Mouse (Mus musculus) heart, embryonic 16.5 days (tissue): Measurements from ENCODE around the gene Wdr45. TPM values are rescaled to one million over a fixed set of nuclear protein-coding genes. Genes with fewer than 3 reads are reported as not detected.

Source experiments
- ATAC-seq: fragments of 200-750 bp; cut with Nextera tagmentation; replicated peaks from 2 replicates; pipeline ENCODE4 v1.8.0; 2017; ENCODE audit warnings: moderate number of reproducible peaks; ENCODE audit not compliant: insufficient read depth, low FRiP score; ENCODE audit errors: extremely low read depth
- H3K27ac ChIP-seq: fragments of 300-500 bp; sonication (generic); 2 replicates; pipeline ENCODE4 v1.5.1; 2014; ENCODE audit warnings: mild to moderate bottlenecking, low read length, control low read depth, moderate library complexity
- H3K27me3 ChIP-seq: fragments of 300-500 bp; sonication (generic); 2 replicates; pipeline ENCODE4 v1.6.1; 2014; ENCODE audit warnings: low read length, mixed read lengths; ENCODE audit not compliant: control insufficient read depth, insufficient read depth
- H3K36me3 ChIP-seq: fragments of 300-500 bp; sonication (generic); 2 replicates; pipeline ENCODE4 v1.6.1; 2014; ENCODE audit not compliant: control insufficient read depth, insufficient read depth
- H3K4me1 ChIP-seq: fragments of 300-500 bp; sonication (generic); 2 replicates; pipeline ENCODE4 v1.6.1; 2014; ENCODE audit warnings: low read length, mixed read lengths; ENCODE audit not compliant: control insufficient read depth, insufficient read depth
- H3K4me2 ChIP-seq: fragments of 300-500 bp; sonication (generic); 2 replicates; pipeline ENCODE4 v1.6.1; 2014; ENCODE audit warnings: low read depth, mild to moderate bottlenecking, control low read depth, low read length
- H3K4me3 ChIP-seq: fragments of 300-500 bp; sonication (generic); 2 replicates; pipeline ENCODE4 v1.5.1; 2014; ENCODE audit warnings: mild to moderate bottlenecking, control low read depth, low read length
- H3K9ac ChIP-seq: fragments of 300-500 bp; sonication (generic); 2 replicates; pipeline ENCODE4 v1.6.1; 2014; ENCODE audit warnings: low read length, control low read depth
- H3K9me3 ChIP-seq: fragments of 300-500 bp; sonication (generic); replicated peaks from 2 replicates; pipeline ENCODE4 v1.6.1; 2016; ENCODE audit warnings: low read length; ENCODE audit not compliant: control insufficient read depth
- WGBS: fragments of 180-500 bp; shearing (Covaris S2); extraction: QIAGEN DNeasy Blood & Tissue Kit; methylation state at CpG from one replicate; pipeline ENCODE4 v1.1.7; 2014; 5-methylcytosine and 5-hydroxymethylcytosine counted together
- polyA plus RNA-seq: library from polyadenylated mRNA; unstranded; fragments of >200 nt; fragmentation: Nextera tagmentation; extraction: Ambion mirVana; gene quantifications from 2 replicates; pipeline ENCODE4 v1.2.1, GENCODE M21; 2015

The Wdr45 gene
- polyA plus RNA-seq, 1 experiment from 2014 or later, result 31.5 TPM

DNA sequence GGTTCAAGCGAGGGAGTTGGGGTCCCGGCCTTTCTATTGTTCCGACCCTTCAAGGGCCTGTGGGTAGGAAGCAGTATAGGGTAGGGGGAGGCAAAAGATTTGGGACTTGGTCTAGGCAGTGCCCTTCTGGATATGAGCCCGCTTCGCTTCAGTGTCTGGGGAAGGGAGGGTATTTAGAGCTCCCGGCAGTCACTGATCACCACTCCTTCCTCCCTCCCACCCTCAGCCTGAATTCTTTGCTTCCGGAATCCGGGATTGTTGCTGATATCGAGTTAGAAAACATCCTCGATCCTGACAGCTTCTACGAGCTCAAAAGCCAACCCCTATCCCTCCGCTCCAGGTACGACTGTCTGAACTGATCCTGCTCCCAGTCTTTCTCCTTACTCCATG is 51.1 kb downstream of the Wdr45 start:
- Histone ChIP-seq H3K9me3 (no peaks in the 10 kb centered on the region), H3K4me3 (peak overlapping the region; percentile 66), H3K4me1 (peaks cover 11% of the 10 kb centered on the region), H3K36me3 (peaks cover 5% of the 10 kb centered on the region; the same call in 1 of the 2 replicates), H3K27ac (peak overlapping the region; percentile 4), H3K27me3 (no peaks in the 10 kb centered on the region), H3K4me2 (peak overlapping the region; percentile 58), H3K9ac (peak overlapping the region; percentile 41; the same call in 1 of the 2 replicates)
- ATAC-seq, result no peak
- WGBS, result 25% methylated on average over 13 of the region's 13 CpGs

DNA sequence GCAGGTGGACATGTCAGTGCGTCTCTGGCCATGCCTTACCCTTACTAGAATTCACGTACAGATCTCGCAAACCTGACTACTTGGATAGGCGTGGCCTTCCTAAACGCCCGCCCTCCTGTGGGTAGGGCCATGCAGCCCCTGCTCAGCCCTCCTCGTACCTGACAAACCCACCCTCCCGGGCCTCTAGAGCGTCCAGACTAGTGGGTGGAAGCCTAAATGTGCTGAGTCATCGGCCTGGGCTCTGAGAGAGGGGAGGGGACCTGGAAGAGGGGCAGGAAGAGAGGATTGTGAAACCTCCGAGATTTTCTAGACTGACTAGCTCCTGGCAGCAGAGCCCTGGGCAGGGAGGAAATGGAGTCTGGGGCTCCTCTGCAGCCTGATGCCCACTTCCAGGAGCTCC is 51.6 kb downstream of the Wdr45 start:
- H3K4me1 ChIP-seq, result peaks cover 11% of the 10 kb centered on the region
- 15% methylated on average over 11 of the region's 11 CpGs for WGBS
- H3K9ac ChIP-seq, result no peak overlapping the region
- H3K27me3 ChIP-seq, result no peaks in the 10 kb centered on the region
- H3K4me2 ChIP-seq, result peak overlapping the region; percentile 58
- H3K9me3 ChIP-seq, result no peaks in the 10 kb centered on the region
- H3K27ac ChIP-seq, result peak overlapping the region; percentile 4
- ATAC-seq, result no peak
- H3K36me3 ChIP-seq, result peaks cover 5% of the 10 kb centered on the region; the same call in 1 of the 2 replicates
- H3K4me3 ChIP-seq, result peak overlapping the region; percentile 66

GRCm38 (mm10) chrX:7769302-7770017 is 55.3 kb downstream of the Wdr45 start:
- Histone ChIP-seq H3K36me3 (peaks cover 17% of the 10 kb centered on the region; the same call in 1 of the 2 replicates), H3K9ac (no peak overlapping the region), H3K27ac (no peak overlapping the region), H3K4me3 (no peak overlapping the region), H3K4me2 (no peak overlapping the region), H3K27me3 (no peaks in the 10 kb centered on the region), H3K9me3 (no peaks in the 10 kb centered on the region), H3K4me1 (peaks cover 7% of the 10 kb centered on the region)
- ATAC-seq, result no peak
- WGBS, result 78% methylated on average over 7 of the region's 7 CpGs

DNA sequence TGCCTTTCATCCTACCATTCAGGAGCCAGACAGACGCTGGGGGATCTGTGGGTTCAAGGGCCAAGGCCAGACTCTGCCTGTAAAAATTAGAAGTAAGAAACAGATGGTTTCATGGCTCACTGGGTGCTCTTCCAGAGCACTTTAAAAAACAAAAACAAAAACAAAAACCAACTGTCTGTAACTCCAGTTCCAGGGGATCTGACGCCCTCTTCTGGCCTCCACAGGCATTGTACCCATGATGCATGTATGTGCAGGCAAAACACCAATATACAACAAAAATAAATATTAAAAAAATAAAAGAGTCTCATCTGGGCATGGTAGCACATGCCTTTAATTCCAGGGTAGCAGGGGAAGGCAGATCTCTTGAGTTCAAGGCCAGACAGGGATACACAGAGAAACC is 58.6 kb downstream of the Wdr45 start:
- Histone ChIP-seq H3K27me3 (no peaks in the 10 kb centered on the region), H3K9ac (no peak overlapping the region), H3K4me1 (no peaks in the 10 kb centered on the region), H3K4me3 (no peak overlapping the region), H3K4me2 (no peak overlapping the region), H3K9me3 (no peaks in the 10 kb centered on the region), H3K27ac (no peak overlapping the region), H3K36me3 (peaks cover 13% of the 10 kb centered on the region; the same call in 1 of the 2 replicates)
- no peak for ATAC-seq
- 48% methylated on average over 2 of the region's 2 CpGs for WGBS

DNA sequence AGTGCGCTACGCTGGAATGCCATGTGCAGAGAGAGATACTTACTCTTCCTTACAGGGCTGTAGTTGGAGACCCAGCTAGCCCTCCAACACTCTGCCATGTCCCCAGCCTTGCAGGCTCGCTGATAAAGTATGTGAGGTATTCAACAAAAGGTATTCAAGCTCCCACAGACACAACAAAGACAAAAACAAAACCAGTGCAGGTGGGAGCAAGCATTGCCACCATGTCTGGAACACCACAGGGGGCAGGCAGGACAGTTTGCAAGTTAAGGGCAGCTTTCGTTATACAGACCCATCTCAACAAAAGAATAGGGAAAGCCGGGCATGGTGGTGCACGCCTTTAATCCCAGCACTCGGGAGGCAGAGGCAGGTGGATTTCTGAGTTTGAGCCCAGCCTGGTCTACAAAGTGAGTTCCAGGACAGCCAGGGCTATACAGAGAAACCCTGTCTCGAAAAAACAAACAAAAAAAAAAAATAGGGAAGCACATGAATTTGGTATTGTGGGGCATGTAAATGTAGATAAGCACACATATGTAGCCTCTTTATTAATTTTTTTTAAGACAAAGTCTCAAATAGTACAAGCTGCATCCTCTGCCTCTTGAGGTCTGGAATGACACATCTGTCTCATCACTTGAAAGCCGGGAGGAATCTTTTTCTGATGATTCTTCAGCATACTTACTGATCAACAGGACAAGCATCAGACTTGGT is 61.5 kb downstream of the Wdr45 start:
- Histone ChIP-seq H3K27me3 (no peaks in the 10 kb centered on the region), H3K27ac (no peak overlapping the region), H3K4me2 (no peak overlapping the region), H3K36me3 (peaks cover 11% of the 10 kb centered on the region; the same call in 1 of the 2 replicates), H3K4me1 (no peaks in the 10 kb centered on the region), H3K9me3 (no peaks in the 10 kb centered on the region), H3K4me3 (no peak overlapping the region), H3K9ac (no peak overlapping the region)
- no peak for ATAC-seq
- 71% methylated on average over 9 of the region's 9 CpGs for WGBS

DNA sequence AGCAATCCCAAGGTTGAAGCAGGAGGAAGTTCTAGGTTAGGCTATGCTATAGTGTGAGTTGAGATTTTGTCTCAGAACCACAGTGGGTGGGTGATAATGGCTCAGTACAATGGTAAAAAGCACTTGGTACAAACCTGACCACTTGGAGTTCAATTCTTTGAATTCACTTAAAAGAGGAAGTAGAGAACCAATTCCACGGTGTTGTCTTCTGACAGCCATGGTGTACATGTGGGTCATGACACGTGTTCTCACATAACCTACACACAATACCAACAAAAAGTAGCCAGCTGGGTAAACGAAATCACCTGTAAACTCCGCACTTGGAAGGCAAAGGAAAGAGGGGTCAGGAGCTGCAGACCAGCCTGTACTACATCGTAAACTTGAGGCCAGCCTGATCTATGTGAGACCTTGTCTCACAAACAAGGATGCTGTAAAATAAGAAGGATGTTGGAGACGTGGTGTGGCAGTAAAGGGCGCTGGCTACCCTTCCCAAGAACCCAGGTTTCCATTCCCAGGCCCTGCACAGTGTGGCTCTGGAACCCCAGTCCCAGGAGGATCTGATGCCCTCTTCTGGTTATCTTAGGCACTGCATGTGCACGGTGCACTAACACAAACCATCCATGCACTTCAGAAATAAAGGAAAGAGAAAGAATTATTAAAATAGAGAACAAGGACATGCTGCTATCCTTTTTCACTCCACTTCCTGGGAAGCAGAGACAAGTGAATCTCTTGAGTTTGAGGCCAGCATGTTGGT is 62.4 kb downstream of the Wdr45 start:
- H3K4me1 ChIP-seq, result no peaks in the 10 kb centered on the region
- H3K36me3 ChIP-seq, result peaks cover 9% of the 10 kb centered on the region; the same call in 1 of the 2 replicates
- H3K9me3 ChIP-seq, result no peaks in the 10 kb centered on the region
- no peak overlapping the region for H3K4me3 ChIP-seq
- no peak overlapping the region for H3K27ac ChIP-seq
- no peak overlapping the region for H3K9ac ChIP-seq
- ATAC-seq, result no peak
- no peaks in the 10 kb centered on the region for H3K27me3 ChIP-seq
- WGBS, result 46% methylated on average over 8 of the region's 8 CpGs
- no peak overlapping the region for H3K4me2 ChIP-seq

Other genes starting within 250 kb of the Wdr45 start
- gene Foxp3, start 140.7 kb upstream of the Wdr45 start, polyA plus RNA-seq, result 0.06 and 0.12 TPM in 2 replicates
- 1.2 and 1.8 TPM in 2 replicates for gene Ppp1r3f, start 140.1 kb upstream of the Wdr45 start, polyA plus RNA-seq
- gene Ccdc22, start 108.8 kb upstream of the Wdr45 start, polyA plus RNA-seq, result 20.8 and 23.0 TPM in 2 replicates
- gene Cacna1f, start 107.2 kb upstream of the Wdr45 start, polyA plus RNA-seq, result not detected in 2 replicates
- 0.95 and 1.4 TPM in 2 replicates for gene Syp, start 75.9 kb upstream of the Wdr45 start, polyA plus RNA-seq
- gene Prickle3, start 57.1 kb upstream of the Wdr45 start, polyA plus RNA-seq, result 10.0 and 10.5 TPM in 2 replicates
- gene Plp2, start 42.9 kb upstream of the Wdr45 start, polyA plus RNA-seq, result 142 and 150 TPM in 2 replicates
- 0.60 and 1.1 TPM in 2 replicates for gene Magix, start 33.1 kb upstream of the Wdr45 start, polyA plus RNA-seq
- 33.2 and 33.5 TPM in 2 replicates for gene Gpkow, start 17.2 kb upstream of the Wdr45 start, polyA plus RNA-seq
- not detected in 2 replicates for gene Gm45208, start 7.9 kb downstream of the Wdr45 start, polyA plus RNA-seq
- gene Praf2, start 14.1 kb downstream of the Wdr45 start, polyA plus RNA-seq, result 32.4 and 34.0 TPM in 2 replicates
- 4.1 and 8.5 TPM in 2 replicates for gene Ccdc120, start 36.6 kb downstream of the Wdr45 start, polyA plus RNA-seq
- gene Tfe3, start 48.2 kb downstream of the Wdr45 start, polyA plus RNA-seq, result 19.1 TPM in 2 replicates
- 29.8 and 30.7 TPM in 2 replicates for gene Gripap1, start 75.4 kb downstream of the Wdr45 start, polyA plus RNA-seq
- gene Kcnd1, start 108.0 kb downstream of the Wdr45 start, polyA plus RNA-seq, result 0.46 and 0.54 TPM in 2 replicates
- 27.1 and 27.4 TPM in 2 replicates for gene Otud5, start 127.0 kb downstream of the Wdr45 start, polyA plus RNA-seq
- 6.1 and 6.4 TPM in 2 replicates for gene Pim2, start 163.9 kb downstream of the Wdr45 start, polyA plus RNA-seq
- 28.9 and 30.5 TPM in 2 replicates for gene Slc35a2, start 169.7 kb downstream of the Wdr45 start, polyA plus RNA-seq
- 74.7 and 82.7 TPM in 2 replicates for gene Pqbp1, start 184.9 kb downstream of the Wdr45 start, polyA plus RNA-seq
- gene Timm17b, start 185.0 kb downstream of the Wdr45 start, polyA plus RNA-seq, result 114 and 122 TPM in 2 replicates
- not detected in 2 replicates for gene Gm10491, start 193.5 kb downstream of the Wdr45 start, polyA plus RNA-seq
- not detected in 2 replicates for gene Gm10490, start 195.2 kb downstream of the Wdr45 start, polyA plus RNA-seq
- gene Pcsk1n, start 205.5 kb downstream of the Wdr45 start, polyA plus RNA-seq, result 0.32 and 0.42 TPM in 2 replicates
- gene Eras, start 214.3 kb downstream of the Wdr45 start, polyA plus RNA-seq, result not detected in 2 replicates
- gene Hdac6, start 233.6 kb downstream of the Wdr45 start, polyA plus RNA-seq, result 26.1 and 26.7 TPM in 2 replicates